Comparison of ENCODE assay signal across 9 mouse cellular contexts in genomic region chr2:25864230-25864629, GRCm38 (mm10). TPM values are rescaled to one million over a fixed set of nuclear protein-coding genes. Genes with fewer than 3 reads are reported as not detected.
A peak's percentile ranks its signal among the peaks of the same experiment; 100 is the strongest.
DNase-seq lines count a peak whose midpoint lies in the region; ATAC-seq lines count a peak whose summit lies in the region.
"Had no signal": no experiment of that assay in that cellular context is flagged by ENCODE, and none has a peak within 500 bp of the region (broad histone marks: within the 10 kb centered on the region; RNA-seq: fewer than 3 reads in every experiment).

No protein-coding gene starts in this region.

- no peak for ATAC-seq in heart, embryonic 13.5 days (ENCODE audit: extremely low read depth, insufficient number of reproducible peaks, low FRiP score, low TSS enrichment)
- no peak for ATAC-seq in forebrain, embryonic 15.5 days (replicated peaks)
- ATAC-seq in midbrain, embryonic 11.5 days (ENCODE audit: low FRiP score) = 0 out of 2 replicates have a peak, but pooled peaks have one; percentile 14
- no peak for ATAC-seq in megakaryocyte, adult 5-6 weeks (ENCODE audit: poor library complexity, severe bottlenecking)
- ATAC-seq in frontal cortex, adult (ENCODE audit: low TSS enrichment) = no peak

- no peaks in the 10 kb centered on the region for H3K9me3 ChIP-seq in heart, embryonic 13.5 days
- H3K9me3 ChIP-seq in forebrain, embryonic 15.5 days = no peaks in the 10 kb centered on the region
- no peaks in the 10 kb centered on the region for H3K9me3 ChIP-seq in midbrain, embryonic 11.5 days (ENCODE audit: control insufficient read depth, low read length)
- H3K9me3 ChIP-seq: G1E had no signal

- 5% methylated on average over 18 of the region's 18 CpGs for WGBS in heart, embryonic 13.5 days
- 4% methylated on average over 18 of the region's 18 CpGs for WGBS in forebrain, embryonic 15.5 days
- 7% methylated on average over 18 of the region's 18 CpGs for WGBS in midbrain, embryonic 11.5 days

- H3K36me3 ChIP-seq in heart, embryonic 13.5 days = no peaks in the 10 kb centered on the region
- H3K36me3 ChIP-seq in forebrain, embryonic 15.5 days = no peaks in the 10 kb centered on the region
- H3K36me3 ChIP-seq in midbrain, embryonic 11.5 days (ENCODE audit: control insufficient read depth, insufficient read depth, low read length) = no peaks in the 10 kb centered on the region
- H3K36me3 ChIP-seq: G1E had no signal

- DNase-seq in heart, adult 9 months (ENCODE audit: low spot score in 2 of 2) = no peak
- peak; percentile 36 for DNase-seq in brain, adult 2 months (ENCODE audit: low read depth, low spot score)
- DNase-seq in midbrain, embryonic 11.5 days (ENCODE audit: low spot score, missing footprints) = peak; percentile 89
- DNase-seq in layer of hippocampus, adult 18-20 months (ENCODE audit: low spot score in 2 of 2) = no peak

- H3K27ac ChIP-seq in heart, embryonic 13.5 days (replicated peaks) = no peak overlapping the region
- no peak overlapping the region for H3K27ac ChIP-seq in forebrain, embryonic 15.5 days (replicated peaks)
- no peak overlapping the region for H3K27ac ChIP-seq in midbrain, embryonic 11.5 days (ENCODE audit: low read depth, low read length)

- peak overlapping the region; percentile 91 for H3K4me2 ChIP-seq in heart, embryonic 13.5 days
- peak overlapping the region; percentile 95 for H3K4me2 ChIP-seq in forebrain, embryonic 15.5 days (replicated peaks)
- H3K4me2 ChIP-seq in midbrain, embryonic 11.5 days = peak overlapping the region; percentile 95

- peak overlapping the region; percentile 54 for H3K4me3 ChIP-seq in heart, embryonic 13.5 days
- peak overlapping the region; percentile 62 for H3K4me3 ChIP-seq in forebrain, embryonic 15.5 days
- H3K4me3 ChIP-seq in midbrain, embryonic 11.5 days (ENCODE audit: low read depth, low read length) = peak overlapping the region; percentile 49

- H3K4me1 ChIP-seq in heart, embryonic 13.5 days = peaks cover 13% of the 10 kb centered on the region
- H3K4me1 ChIP-seq in forebrain, embryonic 15.5 days = peaks cover 25% of the 10 kb centered on the region
- H3K4me1 ChIP-seq in midbrain, embryonic 11.5 days (ENCODE audit: control insufficient read depth, insufficient read depth, low read length) = peaks cover 8% of the 10 kb centered on the region

- peaks cover 89% of the 10 kb centered on the region for H3K27me3 ChIP-seq in heart, embryonic 13.5 days (replicated peaks)
- H3K27me3 ChIP-seq in forebrain, embryonic 15.5 days = no peaks in the 10 kb centered on the region
- peaks cover 19% of the 10 kb centered on the region for H3K27me3 ChIP-seq in midbrain, embryonic 11.5 days (ENCODE audit: control insufficient read depth, insufficient read depth, low read length)

- H3K9ac ChIP-seq in heart, embryonic 13.5 days = no peak overlapping the region
- H3K9ac ChIP-seq in forebrain, embryonic 15.5 days (replicated peaks) = peak overlapping the region; percentile 50
- peak overlapping the region; percentile 40 for H3K9ac ChIP-seq in midbrain, embryonic 11.5 days (ENCODE audit: low read length)

RNA-seq across cellular contexts. Expression of gene Kcnt1, which starts 0.7 kb away (rescaled TPM):
- polyA plus RNA-seq in heart, embryonic 13.5 days (2015; fragmentation: Nextera tagmentation; extraction: Ambion mirVana) = 0.07 and 0.11 TPM in 2 replicates
- 6.2 and 7.7 TPM in 2 replicates for polyA plus RNA-seq in forebrain, embryonic 15.5 days (2015; fragmentation: Nextera tagmentation; extraction: Ambion mirVana)
- 0.23 and 0.32 TPM in 2 replicates for polyA plus RNA-seq in midbrain, embryonic 11.5 days (2014; fragmentation: Nextera tagmentation; extraction: Ambion mirVana)
- not detected in 2 replicates for total RNA-seq in megakaryocyte, adult 5-6 weeks (2015)
- total RNA-seq in megakaryocyte, adult 5-6 weeks (2017) = not detected in 2 replicates
- 10 to 100 TPM; 39.9 to 43.2 TPM for total RNA-seq in layer of hippocampus, adult 18-20 months (2021)
- polyA plus RNA-seq: G1E had no signal

RNA-seq across cellular contexts. Expression of gene Sohlh1, which starts 17.2 kb away (rescaled TPM):
- polyA plus RNA-seq in heart, embryonic 13.5 days (2015; fragmentation: Nextera tagmentation; extraction: Ambion mirVana) = not detected in 2 replicates
- polyA plus RNA-seq in forebrain, embryonic 15.5 days (2015; fragmentation: Nextera tagmentation; extraction: Ambion mirVana) = not detected in 2 replicates
- polyA plus RNA-seq in midbrain, embryonic 11.5 days (2014; fragmentation: Nextera tagmentation; extraction: Ambion mirVana) = not detected in 2 replicates
- not detected in 2 replicates for total RNA-seq in megakaryocyte, adult 5-6 weeks (2015)
- not detected in 2 replicates for total RNA-seq in megakaryocyte, adult 5-6 weeks (2017)
- total RNA-seq in layer of hippocampus, adult 18-20 months (2021) = not detected
- total RNA-seq: G1E had no signal
- polyA plus RNA-seq: G1E had no signal

RNA-seq across cellular contexts. Expression of gene Lcn9, which starts 41.3 kb away (rescaled TPM):
- polyA plus RNA-seq in heart, embryonic 13.5 days (2015; fragmentation: Nextera tagmentation; extraction: Ambion mirVana) = not detected in 2 replicates
- polyA plus RNA-seq in forebrain, embryonic 15.5 days (2015; fragmentation: Nextera tagmentation; extraction: Ambion mirVana) = not detected in 2 replicates
- polyA plus RNA-seq in midbrain, embryonic 11.5 days (2014; fragmentation: Nextera tagmentation; extraction: Ambion mirVana) = not detected in 2 replicates
- not detected in 2 replicates for total RNA-seq in megakaryocyte, adult 5-6 weeks (2015)
- total RNA-seq in megakaryocyte, adult 5-6 weeks (2017) = not detected in 2 replicates
- not detected for total RNA-seq in layer of hippocampus, adult 18-20 months (2021)
- total RNA-seq: G1E had no signal
- polyA plus RNA-seq: G1E had no signal

RNA-seq across cellular contexts. Expression of gene Glt6d1, which starts 48.6 kb away (rescaled TPM):
- not detected in 2 replicates for polyA plus RNA-seq in heart, embryonic 13.5 days (2015; fragmentation: Nextera tagmentation; extraction: Ambion mirVana)
- polyA plus RNA-seq in forebrain, embryonic 15.5 days (2015; fragmentation: Nextera tagmentation; extraction: Ambion mirVana) = not detected in 2 replicates
- not detected in 2 replicates for polyA plus RNA-seq in midbrain, embryonic 11.5 days (2014; fragmentation: Nextera tagmentation; extraction: Ambion mirVana)
- total RNA-seq in megakaryocyte, adult 5-6 weeks (2015) = not detected in 2 replicates
- total RNA-seq in megakaryocyte, adult 5-6 weeks (2017) = not detected in 2 replicates
- not detected for total RNA-seq in layer of hippocampus, adult 18-20 months (2021)
- total RNA-seq: G1E had no signal
- polyA plus RNA-seq: G1E had no signal

Comparison
In these comparisons a context has a peak if more than half of its experiments do, and no peak if none do; other contexts are left out.
1. DNase-seq: peak in brain, adult 2 months (single experiment) and midbrain, embryonic 11.5 days (single experiment); none in heart, adult 9 months (0 of 2) and layer of hippocampus, adult 18-20 months (0 of 2).
2. Peak in every context shown above with its lines, with median percentiles within 50 percentile points of each other: H3K4me2 ChIP-seq and H3K4me3 ChIP-seq.